Mouse (Mus musculus) left cerebral cortex, postnatal 36 days (tissue): ENCODE data around the gene Gpr18. TPM values are rescaled to one million over a fixed set of nuclear protein-coding genes. Genes with fewer than 3 reads are reported as not detected.

ENCODE experiments used
- DNase-seq, 2 experiments: peaks; one replicate each; pipeline ENCODE4 v3.0.0; 2021 to 2022; ENCODE audit warnings: low spot score in 2 of 2, mixed read lengths in 1 of 2
- intact Hi-C: fragments of 180-260 bp; cut with DNase I; formaldehyde crosslinking; loops from one replicate; pipeline ENCODE4 v1.15.1; 2025
- total RNA-seq, 2 experiments: library from RNA; stranded (reverse); gene quantifications; 2 replicates each; pipeline ENCODE4 v1.2.3; 2021

The Gpr18 gene
- total RNA-seq, 2 experiments from 2014 or later, result not detected

- intact Hi-C loops, result no loop called here
- no peak for DNase-seq
Observed at GRCm38 (mm10) chr14:121951399-121952045, 35.9 kb upstream of the Gpr18 start.

- intact Hi-C loops, result no loop called here
- DNase-seq, result no peak
Observed at GRCm38 (mm10) chr14:121949897-121950296, 34.3 kb upstream of the Gpr18 start.

- intact Hi-C loops, result no loop called here
- no peak for DNase-seq
Observed at GRCm38 (mm10) chr14:121949436-121949835, 33.9 kb upstream of the Gpr18 start.

- DNase-seq, result no peak
- intact Hi-C loops, result no loop called here
Observed at GRCm38 (mm10) chr14:121947966-121948365, 32.4 kb upstream of the Gpr18 start.

GRCm38 (mm10) chr14:121947201-121947760 lies 31.7 kb upstream of the Gpr18 start:
- intact Hi-C loops, result no loop called here

DNA sequence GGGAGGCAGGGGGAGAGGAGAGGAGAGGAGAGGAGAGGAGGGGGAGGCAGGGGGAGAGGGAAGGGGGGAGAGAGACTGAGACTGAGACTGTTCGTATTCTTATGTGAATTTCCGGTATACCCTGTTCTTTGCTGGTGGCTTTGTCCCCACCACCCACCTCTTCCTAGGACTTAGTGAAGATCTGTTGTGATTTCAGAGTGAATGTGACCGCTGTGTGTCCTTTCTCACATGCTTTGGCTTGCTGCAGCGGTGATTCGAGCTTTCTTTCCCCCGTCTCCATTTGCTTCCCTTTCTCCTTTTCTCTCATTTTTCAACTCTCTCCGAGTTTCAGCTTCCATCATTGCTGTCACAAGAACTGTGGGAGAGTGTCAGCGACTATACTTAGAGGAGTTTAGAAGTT lies 31.1 kb upstream of the Gpr18 start:
- intact Hi-C loops, result no loop called here
- no peak for DNase-seq

More at GRCm38 (mm10) chr14:121947201-121947760, 31.7 kb upstream of the Gpr18 start:
- no peak for DNase-seq

DNA sequence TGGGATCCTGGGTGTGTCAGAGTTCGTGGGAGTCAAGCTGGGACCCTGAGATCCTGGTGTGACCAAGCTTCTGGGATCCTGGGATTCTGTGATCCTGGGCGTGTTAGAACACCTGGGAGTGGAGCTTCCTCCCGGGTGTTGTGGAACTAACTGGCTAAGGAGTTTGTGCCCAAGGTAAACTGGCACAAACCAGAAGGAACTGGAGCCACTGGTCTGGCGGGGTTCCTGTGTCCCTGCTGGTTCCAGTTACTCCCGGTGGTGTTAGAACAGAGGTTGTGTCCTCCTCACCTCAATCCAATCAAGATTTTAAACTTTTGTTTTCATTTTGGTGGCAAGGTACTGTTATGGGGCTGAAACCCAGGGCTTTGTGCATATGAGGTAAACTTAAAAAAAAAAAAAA lies 30.6 kb upstream of the Gpr18 start:
- intact Hi-C loops, result no loop called here
- DNase-seq, result no peak

DNA sequence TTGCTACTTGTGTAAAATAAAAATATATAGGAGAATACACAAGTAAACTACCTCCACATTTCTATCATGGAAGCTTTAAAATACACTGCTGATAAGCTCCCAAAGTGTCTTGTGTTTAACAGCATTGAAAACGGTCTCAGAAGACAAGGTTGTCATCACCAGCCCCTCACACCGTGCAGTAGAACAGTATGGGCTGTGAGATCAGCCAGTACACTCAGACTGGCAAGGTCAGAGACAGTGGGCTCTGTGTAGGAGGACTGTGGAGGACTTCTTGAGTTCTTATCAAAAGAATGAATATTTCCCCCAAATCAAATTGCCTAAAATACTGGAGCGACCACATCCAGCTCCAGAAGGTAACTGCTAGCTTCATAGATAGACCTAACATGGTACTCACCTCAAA lies 24.0 kb upstream of the Gpr18 start:
- intact Hi-C loops, result no loop called here
- no peak for DNase-seq

DNA sequence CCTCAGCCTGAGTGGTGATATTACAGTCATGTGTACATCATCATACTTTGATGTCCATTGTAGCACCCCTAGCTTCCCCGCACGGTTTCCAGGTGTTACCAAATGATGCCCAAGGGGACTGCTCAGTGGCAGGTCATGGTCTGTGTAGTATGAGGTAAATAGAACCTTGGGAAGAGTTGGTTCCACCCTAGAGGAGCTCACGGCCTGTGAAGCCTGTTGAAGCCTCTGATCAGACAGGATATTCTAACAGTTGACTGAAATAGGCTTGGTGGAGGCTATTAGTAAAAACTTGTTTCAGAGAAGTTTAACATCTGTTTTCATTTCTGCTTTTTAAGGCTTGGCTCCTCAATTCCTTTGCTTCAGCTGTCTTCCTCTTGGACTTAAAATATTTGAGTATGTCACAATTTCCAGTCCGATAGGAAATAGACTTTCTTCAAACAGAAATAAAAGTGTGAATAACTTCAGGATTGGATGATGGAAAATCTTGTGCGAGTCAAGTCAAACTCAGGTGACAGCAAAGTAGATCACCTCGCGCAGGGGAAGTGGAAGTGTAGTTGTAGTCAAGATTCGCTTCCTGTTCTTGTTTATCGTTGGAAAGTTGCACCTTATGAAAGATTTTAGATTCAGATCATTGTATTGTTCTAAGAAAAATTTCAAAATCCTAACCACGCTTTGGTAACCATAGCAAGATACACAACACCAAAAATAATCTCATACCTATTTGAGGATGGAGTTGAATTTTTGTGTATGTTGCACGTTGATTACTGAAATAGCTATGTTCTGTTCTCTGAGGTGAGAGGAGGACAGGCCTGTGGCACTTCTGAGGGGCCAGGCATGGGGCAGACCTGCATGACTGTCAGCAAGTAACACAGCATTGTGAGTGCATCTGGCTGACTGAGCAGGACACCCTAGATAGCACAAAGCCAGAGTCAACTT lies 22.9 kb upstream of the Gpr18 start:
- intact Hi-C loops, result no loop called here
- no peak for DNase-seq

- DNase-seq, result no peak
- intact Hi-C loops, result no loop called here
Observed at GRCm38 (mm10) chr14:121937601-121938255, 22.1 kb upstream of the Gpr18 start.

DNA sequence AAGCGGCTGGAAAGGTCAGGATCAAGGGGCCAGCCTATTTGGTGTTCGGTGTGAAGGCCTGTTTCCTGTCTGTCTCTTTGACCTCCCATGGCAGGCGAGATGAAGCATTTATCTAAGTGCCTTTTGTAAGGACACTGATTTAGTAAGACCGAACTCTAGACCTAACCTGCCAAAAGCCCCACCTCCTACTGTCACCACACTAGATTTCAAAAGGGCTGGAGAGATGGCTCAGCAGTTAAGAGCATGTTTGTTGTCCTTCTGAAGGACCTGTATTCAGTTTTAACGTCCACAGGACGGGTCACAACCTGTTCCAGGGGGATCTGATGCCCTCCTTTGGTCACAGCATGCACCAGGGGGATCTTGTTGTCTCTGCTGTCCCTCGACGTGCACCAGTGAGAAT lies 21.3 kb upstream of the Gpr18 start:
- DNase-seq, result no peak
- intact Hi-C loops, result no loop called here

DNA sequence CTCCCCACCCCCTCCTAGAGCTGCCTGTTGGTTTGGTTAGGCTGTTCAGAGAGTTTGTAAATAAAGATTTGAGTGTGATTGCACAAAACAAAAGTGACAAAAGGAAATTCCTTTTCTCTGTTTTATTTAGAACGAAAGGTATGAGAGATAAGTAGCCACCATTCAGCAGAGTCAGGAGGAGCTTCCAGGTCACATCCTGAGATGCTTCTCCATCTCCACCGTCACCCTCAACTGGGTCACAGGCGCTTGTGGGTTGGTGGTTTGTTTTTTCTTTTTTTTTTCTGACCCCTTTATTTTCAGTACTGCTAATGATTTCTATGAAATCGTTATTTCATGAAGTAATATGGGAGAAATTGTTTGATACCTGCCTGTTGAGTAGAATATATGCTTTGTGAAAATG lies 20.8 kb upstream of the Gpr18 start:
- intact Hi-C loops, result no loop called here
- DNase-seq, result no peak

DNA sequence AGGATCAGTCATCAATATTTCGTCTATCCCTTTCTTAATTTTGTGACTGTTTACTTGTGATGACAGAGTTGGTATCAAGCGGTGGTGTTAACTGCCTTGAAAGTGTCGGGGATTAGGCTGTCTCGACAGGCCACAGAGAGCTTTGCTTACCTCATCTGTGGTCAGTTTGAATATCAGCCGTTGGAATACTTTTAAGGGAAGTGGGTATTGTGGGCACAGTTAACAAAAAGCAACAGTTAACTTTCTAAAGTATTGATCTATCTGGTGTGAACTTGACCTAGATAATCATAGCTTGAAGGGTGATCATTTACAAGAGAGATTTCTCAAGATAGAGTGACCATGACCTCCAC lies 19.0 kb upstream of the Gpr18 start:
- intact Hi-C loops, result no loop called here
- no peak for DNase-seq

DNA sequence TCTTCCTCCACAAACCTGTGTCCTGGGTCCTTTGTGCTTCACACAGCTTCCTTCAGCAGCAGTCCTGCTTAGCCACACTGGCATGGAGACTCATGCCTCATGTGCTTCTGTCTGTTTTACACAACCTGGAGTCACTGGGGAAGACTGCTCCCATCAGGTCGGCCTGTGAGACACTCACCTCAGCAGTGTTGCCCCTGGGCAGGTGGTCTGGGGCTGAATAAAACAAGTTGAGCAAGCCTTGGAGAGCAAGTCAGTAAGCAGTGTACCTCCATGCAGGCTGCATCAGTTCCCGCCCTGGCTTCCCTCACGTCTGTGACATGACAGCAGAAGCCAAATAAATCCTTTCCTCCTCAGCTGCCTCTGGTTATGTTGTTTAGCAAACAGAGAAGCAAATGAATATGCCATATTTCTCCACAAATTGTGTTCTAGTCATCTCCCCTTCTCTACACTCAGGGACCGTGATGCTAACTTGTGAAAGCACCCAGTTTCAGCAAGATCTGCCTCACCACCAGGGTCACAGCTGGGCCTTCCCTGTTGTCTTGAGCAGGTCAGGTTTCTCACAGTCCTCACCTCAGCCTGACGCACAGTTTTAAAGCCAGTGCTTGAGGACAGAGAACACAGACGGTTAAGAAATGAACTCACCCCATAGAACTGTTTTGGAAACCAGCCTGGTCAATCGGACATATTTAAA lies 18.5 kb upstream of the Gpr18 start:
- intact Hi-C loops, result no loop called here

GRCm38 (mm10) chr14:121932180-121932579 lies 16.6 kb upstream of the Gpr18 start:
- DNase-seq, result no peak
- intact Hi-C loops, result no loop called here

More for the DNA sequence above, 18.5 kb upstream of the Gpr18 start:
- no peak for DNase-seq

- intact Hi-C loops, result no loop called here
- DNase-seq, result no peak
Observed at GRCm38 (mm10) chr14:121931594-121931993, 16.0 kb upstream of the Gpr18 start.

- no peak for DNase-seq
- intact Hi-C loops, result no loop called here
Observed at GRCm38 (mm10) chr14:121930731-121931383, 15.3 kb upstream of the Gpr18 start.

GRCm38 (mm10) chr14:121929243-121929951 lies 13.8 kb upstream of the Gpr18 start:
- DNase-seq, result no peak
- intact Hi-C loops, result loop anchor here (1.0 to 5.0 kb wide), 2 partner anchors 131 to 203 kb away; no protein-coding TSS in a partner anchor
